ENCODE assay signal across 18 mouse cellular contexts in genomic region chr7:68415890-68416289, GRCm38 (mm10).
DNase-seq lines count a peak whose midpoint lies in the region; ATAC-seq and TF ChIP-seq lines count a peak whose summit lies in the region.
"Had no signal": no experiment of that assay in that cellular context is flagged by ENCODE, and none has a peak within 500 bp of the region (broad histone marks: within the 10 kb centered on the region; RNA-seq: fewer than 3 reads in every experiment).

No protein-coding gene starts in this region.

- no peak overlapping the region for H3K27ac ChIP-seq in forebrain, embryonic 14.5 days (ENCODE audit: low read depth, low read length)
- H3K27ac ChIP-seq in forebrain, embryonic 13.5 days, result no peak overlapping the region
- no peak overlapping the region for H3K27ac ChIP-seq in kidney, adult 2 months (ENCODE audit: insufficient read depth, low read depth, low read length)
- H3K27ac ChIP-seq in kidney, embryonic 16.5 days (ENCODE audit: low read length), result no peak overlapping the region
- H3K27ac ChIP-seq in testis, adult 2 months (ENCODE audit: control insufficient read depth, insufficient read depth, low read depth, low read length), result no peak overlapping the region
- H3K27ac ChIP-seq: embryonic facial prominence, embryonic 13.5 days; limb, embryonic 10.5 days; liver, embryonic 12.5 days; lung, embryonic 15.5 days; neural tube, embryonic 12.5 days; stomach, embryonic 15.5 days had no signal

- peak; percentile 22 for DNase-seq in forebrain, embryonic 14.5 days (ENCODE audit: low spot score)
- peak; percentile 17 for DNase-seq in kidney, adult 2 months
- no peak for DNase-seq in testis, postnatal 10 days (ENCODE audit: low spot score)
- DNase-seq in adrenal gland, adult 18-20 months (ENCODE audit: low spot score in 2 of 2), result no peak
- DNase-seq in right cerebral cortex, postnatal 10 days (ENCODE audit: low spot score in 2 of 2), result no peak
- DNase-seq: adrenal gland, postnatal 25 days; thymus, postnatal 36 days had no signal

- H3K36me3 ChIP-seq in forebrain, embryonic 14.5 days (ENCODE audit: control insufficient read depth, insufficient read depth, low read length), result no peaks in the 10 kb centered on the region
- H3K36me3 ChIP-seq in forebrain, embryonic 13.5 days (ENCODE audit: poor library complexity, severe bottlenecking), result no peaks in the 10 kb centered on the region
- H3K36me3 ChIP-seq in kidney, adult 2 months (ENCODE audit: control insufficient read depth, insufficient read depth, low read length), result no peaks in the 10 kb centered on the region
- no peaks in the 10 kb centered on the region for H3K36me3 ChIP-seq in kidney, embryonic 16.5 days (ENCODE audit: insufficient read depth, low read length)
- no peaks in the 10 kb centered on the region for H3K36me3 ChIP-seq in testis, adult 2 months (ENCODE audit: control insufficient read depth, insufficient read depth, low read length)
- H3K36me3 ChIP-seq: embryonic facial prominence, embryonic 13.5 days; limb, embryonic 10.5 days; liver, embryonic 12.5 days; lung, embryonic 15.5 days; neural tube, embryonic 12.5 days; stomach, embryonic 15.5 days had no signal

- no peak for TF ChIP-seq CTCF in kidney, adult 2 months (conservative IDR thresholded peaks at IDR 0.05; ENCODE audit: insufficient read depth, insufficient read length, low read depth, low read length)
- no peak for TF ChIP-seq CTCF in testis, adult 2 months (IDR thresholded peaks at IDR 0.05; ENCODE audit: control insufficient read depth, insufficient read depth, insufficient replicate concordance, low read depth, low read length)

- no peak for ATAC-seq in forebrain, embryonic 14.5 days
- no peak for ATAC-seq in forebrain, embryonic 13.5 days
- ATAC-seq in kidney, embryonic 16.5 days (ENCODE audit: low FRiP score, low TSS enrichment), result no peak
- ATAC-seq: inflammation-experienced regulatory T-cells, adult 6 months; liver, embryonic 12.5 days had no signal

- H3K4me2 ChIP-seq in forebrain, embryonic 14.5 days (ENCODE audit: low read length), result no peak overlapping the region
- no peak overlapping the region for H3K4me2 ChIP-seq in forebrain, embryonic 13.5 days
- no peak overlapping the region for H3K4me2 ChIP-seq in kidney, embryonic 16.5 days (replicated peaks; ENCODE audit: low read depth, low read length)
- H3K4me2 ChIP-seq: embryonic facial prominence, embryonic 13.5 days; liver, embryonic 12.5 days; lung, embryonic 15.5 days; neural tube, embryonic 12.5 days; stomach, embryonic 15.5 days had no signal

- H3K9me3 ChIP-seq in forebrain, embryonic 14.5 days (replicated peaks; ENCODE audit: control insufficient read depth, low read length), result no peaks in the 10 kb centered on the region
- H3K9me3 ChIP-seq in forebrain, embryonic 13.5 days (replicated peaks), result no peaks in the 10 kb centered on the region
- H3K9me3 ChIP-seq in kidney, embryonic 16.5 days (ENCODE audit: low read length), result no peaks in the 10 kb centered on the region
- H3K9me3 ChIP-seq: embryonic facial prominence, embryonic 13.5 days; limb, embryonic 10.5 days; liver, embryonic 12.5 days; lung, embryonic 15.5 days; megakaryocyte, embryonic 14.5 days; neural tube, embryonic 12.5 days; stomach, embryonic 15.5 days had no signal

- no peak overlapping the region for H3K9ac ChIP-seq in forebrain, embryonic 14.5 days (ENCODE audit: low read length)
- no peak overlapping the region for H3K9ac ChIP-seq in forebrain, embryonic 13.5 days
- no peak overlapping the region for H3K9ac ChIP-seq in kidney, embryonic 16.5 days (replicated peaks; ENCODE audit: low read length)
- H3K9ac ChIP-seq: embryonic facial prominence, embryonic 13.5 days; liver, embryonic 12.5 days; lung, embryonic 15.5 days; neural tube, embryonic 12.5 days; stomach, embryonic 15.5 days had no signal

- no peaks in the 10 kb centered on the region for H3K27me3 ChIP-seq in forebrain, embryonic 14.5 days (replicated peaks; ENCODE audit: control insufficient read depth, insufficient read depth, low read length)
- no peaks in the 10 kb centered on the region for H3K27me3 ChIP-seq in forebrain, embryonic 13.5 days
- H3K27me3 ChIP-seq in kidney, adult 2 months (replicated peaks; ENCODE audit: control insufficient read depth, insufficient read depth, low read length), result no peaks in the 10 kb centered on the region
- H3K27me3 ChIP-seq in kidney, embryonic 16.5 days (ENCODE audit: insufficient read depth, low read length), result no peaks in the 10 kb centered on the region
- no peaks in the 10 kb centered on the region for H3K27me3 ChIP-seq in testis, adult 2 months (ENCODE audit: control insufficient read depth, insufficient read depth, low read length)
- H3K27me3 ChIP-seq: embryonic facial prominence, embryonic 13.5 days; liver, embryonic 12.5 days; lung, embryonic 15.5 days; megakaryocyte, embryonic 14.5 days; neural tube, embryonic 12.5 days; stomach, embryonic 15.5 days had no signal

- 45% methylated on average over 7 of the region's 7 CpGs for WGBS in forebrain, embryonic 14.5 days
- WGBS in forebrain, embryonic 13.5 days, result 58% methylated on average over 7 of the region's 7 CpGs
- 58% methylated on average over 7 of the region's 7 CpGs for WGBS in kidney, adult 2 months
- WGBS in kidney, embryonic 16.5 days, result 75% methylated on average over 7 of the region's 7 CpGs

- TF ChIP-seq POLR2A in kidney, adult 2 months (IDR thresholded peaks at IDR 0.05; ENCODE audit: low read depth, low read length), result no peak
- no peak for TF ChIP-seq POLR2A in testis, adult 2 months (IDR thresholded peaks at IDR 0.05; ENCODE audit: control insufficient read depth, low read depth, low read length)

- H3K4me3 ChIP-seq in forebrain, embryonic 14.5 days (ENCODE audit: low read depth, low read length), result no peak overlapping the region
- H3K4me3 ChIP-seq in forebrain, embryonic 13.5 days, result no peak overlapping the region
- H3K4me3 ChIP-seq in kidney, adult 2 months (ENCODE audit: insufficient read depth, low read depth, low read length), result no peak overlapping the region
- no peak overlapping the region for H3K4me3 ChIP-seq in kidney, embryonic 16.5 days (ENCODE audit: low read length)
- peak overlapping the region; percentile 3; the same call in 1 of the 2 replicates for H3K4me3 ChIP-seq in testis, adult 2 months (ENCODE audit: control insufficient read depth, low read depth, low read length)
- H3K4me3 ChIP-seq: embryonic facial prominence, embryonic 13.5 days; limb, embryonic 10.5 days; liver, embryonic 12.5 days; lung, embryonic 15.5 days; megakaryocyte, embryonic 14.5 days; neural tube, embryonic 12.5 days; stomach, embryonic 15.5 days had no signal

- H3K4me1 ChIP-seq in forebrain, embryonic 14.5 days (ENCODE audit: control insufficient read depth, insufficient read depth, low read length), result no peaks in the 10 kb centered on the region
- H3K4me1 ChIP-seq in forebrain, embryonic 13.5 days, result peaks cover 6% of the 10 kb centered on the region
- H3K4me1 ChIP-seq in kidney, adult 2 months (ENCODE audit: control insufficient read depth, insufficient read depth, low read length), result no peaks in the 10 kb centered on the region
- no peaks in the 10 kb centered on the region for H3K4me1 ChIP-seq in kidney, embryonic 16.5 days (ENCODE audit: insufficient read depth, low read length)
- H3K4me1 ChIP-seq in testis, adult 2 months (ENCODE audit: control insufficient read depth, insufficient read depth, low read length), result no peaks in the 10 kb centered on the region
- H3K4me1 ChIP-seq: embryonic facial prominence, embryonic 13.5 days; limb, embryonic 10.5 days; liver, embryonic 12.5 days; lung, embryonic 15.5 days; megakaryocyte, embryonic 14.5 days; neural tube, embryonic 12.5 days; stomach, embryonic 15.5 days had no signal

Comparison
In these comparisons a context has a peak if more than half of its experiments do, and no peak if none do; other contexts are left out.
1. DNase-seq: peak in forebrain, embryonic 14.5 days (single experiment) and kidney, adult 2 months (single experiment); none in testis, postnatal 10 days (single experiment), adrenal gland, adult 18-20 months (0 of 2) and right cerebral cortex, postnatal 10 days (0 of 2).